Mouse (Mus musculus): ENCODE results near the gene Cmpk1. TPM values are rescaled to one million over a fixed set of nuclear protein-coding genes. Genes with fewer than 3 reads are reported as not detected.

Cmpk1 gene
- polyA plus RNA-seq, 1 experiment from 2014 or later: 168 TPM

DNA sequence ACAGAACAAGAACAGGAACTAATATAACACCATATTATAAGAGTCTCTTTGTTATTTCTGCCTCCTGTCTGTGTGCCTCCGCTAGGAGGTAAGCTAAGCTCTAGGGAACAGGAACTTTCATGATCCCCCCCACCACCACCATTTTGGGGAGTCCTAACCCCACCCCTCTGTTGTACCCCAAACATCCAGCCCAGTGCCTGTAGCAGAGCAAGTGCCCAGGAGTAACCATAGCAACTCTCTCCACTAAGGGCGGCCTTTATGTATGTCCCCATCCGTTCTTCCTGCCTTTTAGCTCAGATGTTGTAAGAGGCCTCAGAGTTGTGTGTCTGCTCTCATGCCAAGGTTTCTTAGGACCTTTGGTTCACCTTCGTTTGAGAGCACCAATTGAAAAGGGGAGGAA is 44.9 kb downstream of the Cmpk1 start:
- Histone ChIP-seq H3K4me3 (no peak overlapping the region), H3K4me1 (peaks cover 9% of the 10 kb centered on the region; the same call in 1 of the 2 replicates), H3K27me3 (replicated peaks) (peaks cover 19% of the 10 kb centered on the region; the same call in 1 of the 2 replicates), H3K27ac (no peak overlapping the region), H3K9me3 (no peaks in the 10 kb centered on the region), H3K36me3 (no peaks in the 10 kb centered on the region), H3K9ac (no peak overlapping the region), H3K4me2 (replicated peaks) (no peak overlapping the region)
- 26% methylated on average over 4 of the region's 4 CpGs for WGBS
- no peak for ATAC-seq (ENCODE audit: low FRiP score, low read depth)

DNA sequence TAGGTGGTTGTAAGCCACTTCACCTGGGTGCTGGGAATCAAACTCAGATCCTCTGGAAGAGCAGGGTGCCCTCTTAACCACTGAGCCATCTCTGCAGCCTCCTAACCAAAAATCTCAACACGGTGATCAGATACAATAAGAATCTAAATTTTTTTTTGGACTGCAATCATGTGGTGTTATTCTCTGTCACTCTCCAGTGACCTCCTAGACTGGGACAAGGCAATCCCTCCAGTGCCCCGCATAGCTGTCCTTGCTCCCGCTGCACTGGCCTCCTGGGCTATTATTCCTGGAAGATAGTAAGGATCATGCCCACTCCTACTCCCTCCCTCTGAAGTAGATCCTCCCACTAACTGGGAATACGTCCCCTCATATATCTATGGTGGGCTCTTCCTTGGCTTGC is 45.7 kb downstream of the Cmpk1 start:
- Histone ChIP-seq H3K9ac (no peak overlapping the region), H3K36me3 (no peaks in the 10 kb centered on the region), H3K9me3 (no peaks in the 10 kb centered on the region), H3K4me3 (no peak overlapping the region), H3K4me1 (peaks cover 9% of the 10 kb centered on the region; the same call in 1 of the 2 replicates), H3K27me3 (replicated peaks) (0 out of 2 replicates have a peak, but pooled peaks cover 12% of the 10 kb centered on the region), H3K4me2 (replicated peaks) (no peak overlapping the region), H3K27ac (no peak overlapping the region)
- WGBS: 62% methylated on average over 4 of the region's 4 CpGs
- no peak for ATAC-seq (ENCODE audit: low FRiP score, low read depth)

GRCm38 (mm10) chr4:114938248-114938647 is 48.8 kb downstream of the Cmpk1 start:
- Histone ChIP-seq H3K4me2 (replicated peaks) (no peak overlapping the region), H3K9me3 (no peaks in the 10 kb centered on the region), H3K9ac (no peak overlapping the region), H3K4me3 (no peak overlapping the region), H3K27ac (no peak overlapping the region), H3K4me1 (peaks cover 9% of the 10 kb centered on the region; the same call in 1 of the 2 replicates), H3K27me3 (replicated peaks) (0 out of 2 replicates have a peak, but pooled peaks cover 4% of the 10 kb centered on the region), H3K36me3 (no peaks in the 10 kb centered on the region)
- 60% methylated on average over 3 of the region's 3 CpGs for WGBS
- no peak for ATAC-seq (ENCODE audit: low FRiP score, low read depth)

- H3K4me3 ChIP-seq: no peak overlapping the region
- H3K9me3 ChIP-seq: no peaks in the 10 kb centered on the region
- 0 out of 2 replicates have a peak, but pooled peaks cover 4% of the 10 kb centered on the region for H3K27me3 ChIP-seq (replicated peaks)
- no peak overlapping the region for H3K9ac ChIP-seq
- H3K36me3 ChIP-seq: no peaks in the 10 kb centered on the region
- ATAC-seq (ENCODE audit: low FRiP score, low read depth): no peak
- H3K4me2 ChIP-seq (replicated peaks): no peak overlapping the region
- H3K4me1 ChIP-seq: peaks cover 5% of the 10 kb centered on the region; the same call in 1 of the 2 replicates
- H3K27ac ChIP-seq: no peak overlapping the region
- WGBS: 57% methylated on average over 4 of the region's 4 CpGs
Measured at GRCm38 (mm10) chr4:114937459-114938047, 49.5 kb downstream of the Cmpk1 start.

DNA sequence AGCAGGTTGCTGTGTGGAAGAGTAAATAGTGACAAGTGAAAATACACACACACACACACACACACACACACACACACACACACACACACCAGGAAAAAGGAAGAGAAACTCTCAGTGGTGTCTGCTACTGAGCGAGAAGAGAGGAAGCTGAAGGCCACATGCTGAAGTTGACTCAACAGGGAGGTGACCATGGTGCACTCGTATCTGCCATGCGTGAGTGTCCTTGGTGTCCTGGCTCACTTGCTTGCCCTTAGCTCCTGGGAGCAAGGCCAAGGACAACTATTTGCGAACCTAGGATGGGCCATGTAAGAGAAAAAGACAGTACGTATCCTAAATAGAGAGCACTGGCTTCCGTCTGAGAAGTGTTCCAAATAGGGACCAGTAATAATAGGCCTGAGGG is 52.9 kb downstream of the Cmpk1 start:
- no peak overlapping the region for H3K27ac ChIP-seq
- no peak overlapping the region for H3K9ac ChIP-seq
- 92% methylated on average over 6 of the region's 6 CpGs for WGBS
- peaks cover 17% of the 10 kb centered on the region for H3K27me3 ChIP-seq (replicated peaks)
- no peaks in the 10 kb centered on the region for H3K9me3 ChIP-seq
- no peaks in the 10 kb centered on the region for H3K4me1 ChIP-seq
- no peak for ATAC-seq (ENCODE audit: low FRiP score, low read depth)
- no peaks in the 10 kb centered on the region for H3K36me3 ChIP-seq
- H3K4me3 ChIP-seq: no peak overlapping the region
- no peak overlapping the region for H3K4me2 ChIP-seq (replicated peaks)

DNA sequence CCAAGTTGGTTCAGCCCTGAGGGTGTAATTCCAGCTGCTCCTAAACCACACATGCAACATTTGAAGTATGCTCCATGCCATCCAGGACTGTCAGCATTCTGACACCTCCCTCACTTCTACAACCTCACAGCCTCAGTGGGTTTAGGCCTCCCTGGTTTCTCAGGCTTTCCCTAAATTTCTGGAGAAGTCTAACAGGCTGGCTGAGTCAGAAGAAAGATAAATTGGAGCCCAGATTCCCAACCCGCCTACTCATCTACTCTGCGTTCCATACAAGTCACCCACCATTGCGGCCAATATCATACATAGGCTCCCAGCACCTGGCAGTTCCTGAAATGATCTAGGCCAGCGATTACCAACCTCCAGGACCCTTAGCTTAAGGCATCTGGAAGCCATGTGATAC is 54.3 kb downstream of the Cmpk1 start:
- Histone ChIP-seq H3K27ac (no peak overlapping the region), H3K9me3 (no peaks in the 10 kb centered on the region), H3K36me3 (no peaks in the 10 kb centered on the region), H3K4me1 (no peaks in the 10 kb centered on the region), H3K9ac (no peak overlapping the region), H3K4me3 (no peak overlapping the region), H3K27me3 (replicated peaks) (peaks cover 31% of the 10 kb centered on the region), H3K4me2 (replicated peaks) (no peak overlapping the region)
- no peak for ATAC-seq (ENCODE audit: low FRiP score, low read depth)
- 90% methylated on average over 4 of the region's 4 CpGs for WGBS

DNA sequence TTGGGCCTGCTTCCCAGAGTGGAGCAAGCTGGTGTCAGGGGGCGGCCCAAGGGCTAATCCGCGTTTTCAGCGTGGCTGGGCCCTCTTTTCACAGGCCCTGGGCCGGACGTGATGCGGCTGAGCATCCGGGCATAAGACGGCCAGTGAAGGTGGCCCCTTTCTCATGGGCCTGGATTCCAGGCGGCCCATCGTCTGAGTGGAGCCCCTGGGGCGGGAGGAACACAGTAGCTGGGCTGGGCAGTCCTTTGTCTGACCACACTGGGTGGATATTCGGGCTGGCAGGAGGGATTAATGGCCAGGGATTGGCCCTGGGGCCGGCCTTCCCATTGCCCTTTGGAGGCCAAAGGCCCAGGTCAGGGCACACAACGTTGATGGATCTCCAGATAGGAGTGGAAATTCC is 57.9 kb downstream of the Cmpk1 start:
- no peak overlapping the region for H3K9ac ChIP-seq
- H3K4me1 ChIP-seq: peaks cover 11% of the 10 kb centered on the region
- H3K9me3 ChIP-seq: no peaks in the 10 kb centered on the region
- H3K27ac ChIP-seq: no peak overlapping the region
- no peak overlapping the region for H3K4me2 ChIP-seq (replicated peaks)
- peaks cover 67% of the 10 kb centered on the region for H3K27me3 ChIP-seq (replicated peaks)
- no peaks in the 10 kb centered on the region for H3K36me3 ChIP-seq
- WGBS: 19% methylated on average over 15 of the region's 15 CpGs
- ATAC-seq (ENCODE audit: low FRiP score, low read depth): no peak
- no peak overlapping the region for H3K4me3 ChIP-seq

DNA sequence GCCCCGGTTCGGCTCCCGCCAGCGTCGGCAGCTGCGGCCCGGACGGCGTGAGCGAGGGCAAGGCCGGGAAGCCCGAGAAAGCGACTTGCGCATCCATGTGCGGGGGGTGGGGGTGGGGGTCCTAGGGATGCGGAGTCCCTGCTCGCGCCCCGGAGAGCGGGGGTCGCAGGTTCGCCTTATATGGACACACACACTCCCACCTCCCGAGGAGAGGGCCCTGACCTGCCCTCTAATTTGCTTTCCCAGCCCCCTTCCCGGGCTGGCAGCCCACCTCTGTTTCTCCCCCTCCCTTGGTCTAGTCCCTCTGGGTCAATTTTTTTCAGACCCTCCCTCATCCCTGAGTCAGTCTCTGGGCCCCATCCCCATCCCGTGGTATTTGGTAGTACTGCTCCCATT is 61.1 kb downstream of the Cmpk1 start, which contains the start of gene Foxe3:
Foxe3 (minus strand) TSS at position 97 of the 396 bp plus-strand sequence.
- WGBS: 1% methylated on average over 25 of the region's 25 CpGs
- Histone ChIP-seq H3K4me3 (peak within 1 kb of the TSS; percentile 36), H3K4me2 (replicated peaks) (peak within 1 kb of the TSS; percentile 65), H3K27ac (no peak within 1 kb of the TSS), H3K27me3 (replicated peaks) (peaks cover 80% of the 10 kb centered on the region), H3K9me3 (no peaks in the 10 kb centered on the region), H3K36me3 (no peaks in the 10 kb centered on the region), H3K9ac (peak within 1 kb of the TSS; percentile 33; the same call in 1 of the 2 replicates), H3K4me1 (peaks cover 11% of the 10 kb centered on the region)
- ATAC-seq (ENCODE audit: low FRiP score, low read depth): no peak

DNA sequence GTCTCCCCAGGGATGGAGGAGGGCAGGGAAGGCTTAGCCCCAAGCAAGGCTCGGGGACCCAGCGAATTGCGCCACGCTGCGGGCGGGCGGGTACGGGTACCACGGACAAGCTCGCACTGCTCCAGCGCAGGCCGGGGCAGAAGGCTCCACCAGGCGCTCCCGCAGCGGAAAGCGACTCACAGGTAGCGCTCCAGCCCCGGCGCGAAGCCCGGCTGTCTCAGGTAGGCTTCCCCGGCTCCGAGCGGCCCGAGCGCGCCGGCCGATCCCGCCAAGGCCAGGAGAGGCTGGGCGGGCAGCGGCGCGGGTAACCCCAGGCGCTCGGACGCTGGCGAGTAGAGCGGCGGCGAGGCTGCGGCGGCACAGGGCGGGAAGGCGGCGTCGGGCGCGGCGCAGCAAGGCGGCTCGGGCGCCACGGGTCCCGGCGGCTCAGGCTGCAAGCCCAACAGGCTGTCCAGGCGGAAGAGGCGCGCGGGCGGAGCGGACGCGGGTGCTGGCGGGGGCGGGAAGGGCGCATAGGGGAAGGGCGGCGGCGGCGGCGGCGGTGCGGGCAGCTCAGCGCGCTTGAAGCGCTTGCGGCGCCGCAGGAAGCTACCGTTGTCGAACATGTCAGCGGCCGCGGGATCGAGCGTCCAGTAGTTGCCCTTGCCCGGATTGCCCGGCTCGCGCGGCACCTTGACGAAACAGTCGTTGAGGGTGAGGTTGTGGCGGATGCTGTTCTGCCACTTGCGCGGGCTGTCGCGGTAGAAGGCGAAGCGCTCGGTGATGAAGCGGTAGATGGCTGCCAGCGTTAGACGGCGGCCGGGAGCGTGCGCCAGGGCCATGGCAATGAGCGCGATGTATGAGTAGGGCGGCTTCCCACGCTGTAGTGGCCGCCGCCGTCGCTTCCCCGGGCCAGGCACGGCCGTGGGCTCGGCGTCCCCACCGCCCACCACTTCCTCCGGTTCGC is 61.8 kb downstream of the Cmpk1 start:
- peak overlapping the region; percentile 65 for H3K4me2 ChIP-seq (replicated peaks)
- no peak overlapping the region for H3K27ac ChIP-seq
- peak overlapping the region; percentile 33; the same call in 1 of the 2 replicates for H3K9ac ChIP-seq

GRCm38 (mm10) chr4:114917091-114917490 is 70.0 kb downstream of the Cmpk1 start:
- WGBS: 47% methylated on average over 2 of the region's 2 CpGs

More for the DNA sequence above, 61.8 kb downstream of the Cmpk1 start:
- Histone ChIP-seq H3K27me3 (replicated peaks) (peaks cover 76% of the 10 kb centered on the region), H3K9me3 (no peaks in the 10 kb centered on the region), H3K4me1 (peaks cover 11% of the 10 kb centered on the region), H3K4me3 (peak overlapping the region; percentile 36), H3K36me3 (no peaks in the 10 kb centered on the region)
- peak; percentile 70; the same call in 1 of the 2 replicates for ATAC-seq (ENCODE audit: low FRiP score, low read depth)
- WGBS: under 1% methylated on average over 123 of the region's 125 CpGs

DNA sequence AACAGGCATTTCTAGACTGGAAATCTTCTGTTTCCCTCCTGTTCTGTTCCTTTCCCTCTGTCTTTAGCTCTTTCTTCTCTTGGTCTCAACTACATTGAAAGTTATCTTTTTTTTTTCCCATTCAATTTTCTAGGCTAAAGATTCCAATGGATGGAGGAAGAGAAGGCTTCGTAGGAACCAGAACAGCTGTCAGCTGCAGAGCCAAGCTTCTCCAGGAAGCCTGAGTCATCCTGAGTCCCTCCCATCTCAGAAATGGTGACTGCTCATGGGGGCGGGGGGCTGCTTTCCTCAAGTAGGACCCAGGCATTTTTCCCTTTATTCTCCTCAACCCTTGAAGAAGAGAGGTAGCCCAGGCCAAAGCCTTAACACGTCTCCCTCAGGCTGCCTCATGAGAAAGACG is 71.0 kb downstream of the Cmpk1 start:
- WGBS: 33% methylated on average over 4 of the region's 4 CpGs

More at GRCm38 (mm10) chr4:114917091-114917490, 70.0 kb downstream of the Cmpk1 start:
- Histone ChIP-seq H3K4me3 (no peak overlapping the region), H3K27me3 (replicated peaks) (peaks cover 63% of the 10 kb centered on the region), H3K9ac (no peak overlapping the region), H3K4me1 (no peaks in the 10 kb centered on the region), H3K9me3 (no peaks in the 10 kb centered on the region), H3K36me3 (no peaks in the 10 kb centered on the region), H3K27ac (no peak overlapping the region), H3K4me2 (replicated peaks) (no peak overlapping the region)
- ATAC-seq (ENCODE audit: low FRiP score, low read depth): no peak

DNA sequence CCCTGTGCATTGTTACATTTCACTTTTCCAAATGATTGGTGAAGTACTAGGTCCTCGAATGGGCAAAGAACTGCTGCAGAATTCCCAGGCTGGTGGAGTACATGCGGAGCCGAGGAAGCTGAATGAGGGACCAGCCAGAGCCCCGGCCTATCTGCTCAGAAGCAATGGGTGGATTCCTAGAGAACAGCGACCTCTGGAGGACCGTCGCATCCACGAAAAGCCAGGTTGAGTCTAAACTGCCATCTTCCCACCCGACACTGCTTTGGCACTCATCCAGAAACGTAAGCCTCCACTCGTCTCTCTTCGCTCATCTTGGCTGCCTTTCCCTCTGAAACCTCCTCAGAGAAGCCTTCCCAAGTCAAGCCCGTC is 73.5 kb downstream of the Cmpk1 start:
- Histone ChIP-seq H3K27me3 (replicated peaks) (peaks cover 86% of the 10 kb centered on the region), H3K9me3 (no peaks in the 10 kb centered on the region), H3K9ac (no peak overlapping the region), H3K27ac (no peak overlapping the region), H3K4me2 (replicated peaks) (no peak overlapping the region), H3K4me1 (peaks cover 7% of the 10 kb centered on the region; the same call in 1 of the 2 replicates), H3K36me3 (no peaks in the 10 kb centered on the region), H3K4me3 (no peak overlapping the region)
- ATAC-seq (ENCODE audit: low FRiP score, low read depth): peak; percentile 26; the same call in 1 of the 2 replicates
- WGBS: 1% methylated on average over 13 of the region's 13 CpGs

More for the DNA sequence above, 71.0 kb downstream of the Cmpk1 start:
- Histone ChIP-seq H3K9ac (no peak overlapping the region), H3K4me2 (replicated peaks) (no peak overlapping the region), H3K4me1 (no peaks in the 10 kb centered on the region), H3K9me3 (no peaks in the 10 kb centered on the region), H3K36me3 (no peaks in the 10 kb centered on the region), H3K27me3 (replicated peaks) (peaks cover 69% of the 10 kb centered on the region), H3K27ac (no peak overlapping the region), H3K4me3 (no peak overlapping the region)
- ATAC-seq (ENCODE audit: low FRiP score, low read depth): no peak
